Mouse (Mus musculus): ENCODE results near the gene Ppfibp2. TPM values are rescaled to one million over a fixed set of nuclear protein-coding genes. Genes with fewer than 3 reads are reported as not detected.

Ppfibp2 gene
- polyA plus RNA-seq, 1 experiment from 2014 or later: 6.6 TPM

DNA sequence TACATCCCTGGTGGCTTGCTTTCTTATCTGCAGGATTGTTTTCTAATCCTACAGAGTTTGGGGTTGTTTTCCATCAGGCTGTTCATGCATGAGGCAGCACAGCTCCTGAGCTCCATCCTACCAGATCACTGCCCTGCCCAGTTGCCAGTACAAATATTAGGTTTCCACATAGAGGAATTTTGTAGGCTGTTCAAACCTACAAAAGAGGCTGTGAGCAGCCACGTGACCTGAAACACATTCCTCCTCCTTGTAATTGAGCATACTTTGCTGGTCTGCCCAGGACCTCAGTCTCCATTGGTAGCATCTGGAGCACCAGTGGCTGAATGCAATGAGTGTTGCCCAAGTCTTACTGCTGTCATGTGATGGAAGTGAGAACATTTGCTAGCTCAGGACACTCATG, 104.9 kb downstream of the Ppfibp2 start:
- H3K27ac ChIP-seq (replicated peaks): no peak overlapping the region
- 77% methylated on average over 1 of the region's 1 CpGs for WGBS
- no peak overlapping the region for H3K4me3 ChIP-seq
- DNase-seq (ENCODE audit: low spot score): no peak
- H3K4me1 ChIP-seq: no peaks in the 10 kb centered on the region
- H3K9me3 ChIP-seq (replicated peaks): no peaks in the 10 kb centered on the region
- no peaks in the 10 kb centered on the region for H3K36me3 ChIP-seq
- H3K27me3 ChIP-seq (ENCODE audit: low read depth, poor library complexity, severe bottlenecking): no peaks in the 10 kb centered on the region

DNA sequence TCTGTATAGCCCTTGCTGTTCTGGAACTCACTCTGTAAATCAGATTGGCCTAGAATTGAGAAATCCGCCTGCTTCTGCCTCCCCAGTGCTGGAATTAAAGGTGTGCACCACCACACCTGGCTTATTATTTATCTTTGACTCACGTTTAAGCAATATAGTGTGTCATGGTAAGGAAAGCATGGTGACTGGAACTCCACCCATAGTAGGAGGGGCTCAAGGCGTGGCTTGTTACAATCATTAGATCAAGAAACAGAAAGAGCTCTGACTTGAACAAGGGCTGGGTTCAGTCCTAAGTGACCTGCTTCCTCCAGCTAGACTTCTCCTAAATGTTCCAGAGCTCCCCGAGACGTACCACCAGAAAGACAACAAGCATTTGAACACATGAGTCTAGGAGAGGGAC, 105.6 kb downstream of the Ppfibp2 start:
- H3K27me3 ChIP-seq (ENCODE audit: low read depth, poor library complexity, severe bottlenecking): no peaks in the 10 kb centered on the region
- no peak overlapping the region for H3K4me3 ChIP-seq
- H3K4me1 ChIP-seq: no peaks in the 10 kb centered on the region
- 87% methylated on average over 5 of the region's 5 CpGs for WGBS
- no peaks in the 10 kb centered on the region for H3K9me3 ChIP-seq (replicated peaks)
- DNase-seq (ENCODE audit: low spot score): no peak
- no peak overlapping the region for H3K27ac ChIP-seq (replicated peaks)
- H3K36me3 ChIP-seq: no peaks in the 10 kb centered on the region

DNA sequence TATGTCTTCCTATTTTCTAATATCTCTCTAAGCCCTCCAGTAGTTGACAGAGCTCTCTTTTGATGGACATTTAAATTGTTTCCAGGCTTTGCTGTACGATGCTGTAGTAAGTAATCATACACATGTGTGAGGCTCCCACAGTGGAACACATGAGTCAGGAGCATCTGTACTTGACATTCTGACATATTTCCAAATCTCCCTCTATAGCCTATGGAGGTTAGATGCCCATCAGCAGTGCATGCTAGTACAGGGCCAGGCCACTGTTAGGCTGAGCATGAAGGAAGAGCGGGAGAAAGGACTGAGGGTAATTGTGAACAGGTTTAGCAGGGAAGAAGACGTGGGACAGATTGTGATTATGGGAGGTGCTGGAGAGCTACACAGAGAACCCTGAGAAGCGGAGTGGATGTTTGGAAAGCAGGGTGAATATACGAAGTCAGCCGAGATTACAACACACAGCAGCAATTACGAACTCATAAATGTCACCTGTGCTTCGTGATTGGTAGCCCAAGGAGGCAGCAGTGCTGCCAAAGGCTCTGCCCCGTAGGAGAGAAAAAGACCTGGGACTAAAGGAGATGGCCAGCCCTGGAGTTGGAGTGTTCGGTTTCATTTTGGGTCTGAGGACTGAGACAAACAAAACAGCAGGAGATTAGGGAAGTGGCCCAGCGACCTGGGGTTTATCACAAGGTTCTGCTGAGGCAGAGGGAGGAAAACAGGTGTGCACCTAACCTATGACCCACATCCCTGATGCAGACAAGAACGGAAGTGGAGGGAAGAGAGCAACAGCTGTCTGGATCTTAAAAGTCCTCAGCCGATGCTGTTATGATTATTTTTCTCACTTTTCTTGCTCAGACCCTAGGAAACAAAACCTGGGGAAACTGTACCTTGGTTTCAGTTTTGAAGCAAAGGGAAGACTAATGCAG, 107.7 kb downstream of the Ppfibp2 start:
- Histone ChIP-seq H3K36me3 (no peaks in the 10 kb centered on the region), H3K4me1 (peaks cover 7% of the 10 kb centered on the region), H3K4me3 (no peak overlapping the region), H3K9me3 (replicated peaks) (no peaks in the 10 kb centered on the region), H3K27ac (replicated peaks) (no peak overlapping the region), H3K27me3 (ENCODE audit: low read depth, poor library complexity, severe bottlenecking) (no peaks in the 10 kb centered on the region)
- 71% methylated on average over 13 of the region's 13 CpGs for WGBS
- no peak for DNase-seq (ENCODE audit: low spot score)

DNA sequence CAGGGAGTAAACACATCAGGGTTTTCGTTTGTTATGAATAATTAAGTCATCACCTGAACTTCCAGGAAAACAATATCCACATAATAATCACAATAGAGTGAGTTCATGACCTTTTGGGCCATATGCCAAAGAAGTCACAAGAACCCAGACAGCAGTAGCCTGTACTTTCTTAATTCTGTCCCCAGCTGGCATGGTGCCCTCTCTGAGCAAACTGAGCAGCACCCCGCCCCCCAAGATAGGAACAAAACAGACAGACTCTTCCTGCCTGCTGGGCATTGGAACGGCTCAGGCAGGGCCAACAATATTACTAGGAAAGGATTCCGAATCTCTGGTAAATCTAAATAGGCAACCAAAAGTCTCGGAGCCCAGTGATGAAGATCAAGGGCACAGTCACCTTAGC, 110.9 kb downstream of the Ppfibp2 start:
- Histone ChIP-seq H3K9me3 (replicated peaks) (no peaks in the 10 kb centered on the region), H3K4me1 (peaks cover 20% of the 10 kb centered on the region), H3K36me3 (no peaks in the 10 kb centered on the region), H3K27me3 (ENCODE audit: low read depth, poor library complexity, severe bottlenecking) (no peaks in the 10 kb centered on the region), H3K4me3 (no peak overlapping the region), H3K27ac (replicated peaks) (no peak overlapping the region)
- DNase-seq (ENCODE audit: low spot score): no peak
- WGBS: 78% methylated on average over 5 of the region's 5 CpGs

DNA sequence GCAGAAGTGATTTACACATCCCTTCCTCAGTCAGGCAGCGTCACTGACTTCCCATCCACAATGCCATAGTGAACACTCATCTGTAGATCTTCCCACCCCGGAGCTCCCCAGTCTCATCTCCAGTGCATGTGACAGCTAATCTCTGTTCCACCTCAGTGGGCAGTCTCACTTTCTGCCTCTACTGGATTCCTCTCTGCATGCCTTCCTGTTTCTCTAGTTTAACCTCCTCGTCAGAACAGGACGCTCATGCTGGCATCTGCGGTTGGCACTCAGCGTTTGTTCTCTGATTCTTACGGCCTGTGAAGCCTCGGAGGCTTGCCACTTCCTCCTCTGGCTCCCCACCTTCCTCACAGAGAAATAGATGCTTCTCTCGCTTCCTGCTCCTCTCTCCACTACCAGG, 112.6 kb downstream of the Ppfibp2 start:
- Histone ChIP-seq H3K27me3 (ENCODE audit: low read depth, poor library complexity, severe bottlenecking) (no peaks in the 10 kb centered on the region), H3K4me3 (no peak overlapping the region), H3K9me3 (replicated peaks) (no peaks in the 10 kb centered on the region), H3K4me1 (peaks cover 20% of the 10 kb centered on the region), H3K36me3 (no peaks in the 10 kb centered on the region), H3K27ac (replicated peaks) (no peak overlapping the region)
- WGBS: 73% methylated on average over 9 of the region's 9 CpGs
- no peak for DNase-seq (ENCODE audit: low spot score)

DNA sequence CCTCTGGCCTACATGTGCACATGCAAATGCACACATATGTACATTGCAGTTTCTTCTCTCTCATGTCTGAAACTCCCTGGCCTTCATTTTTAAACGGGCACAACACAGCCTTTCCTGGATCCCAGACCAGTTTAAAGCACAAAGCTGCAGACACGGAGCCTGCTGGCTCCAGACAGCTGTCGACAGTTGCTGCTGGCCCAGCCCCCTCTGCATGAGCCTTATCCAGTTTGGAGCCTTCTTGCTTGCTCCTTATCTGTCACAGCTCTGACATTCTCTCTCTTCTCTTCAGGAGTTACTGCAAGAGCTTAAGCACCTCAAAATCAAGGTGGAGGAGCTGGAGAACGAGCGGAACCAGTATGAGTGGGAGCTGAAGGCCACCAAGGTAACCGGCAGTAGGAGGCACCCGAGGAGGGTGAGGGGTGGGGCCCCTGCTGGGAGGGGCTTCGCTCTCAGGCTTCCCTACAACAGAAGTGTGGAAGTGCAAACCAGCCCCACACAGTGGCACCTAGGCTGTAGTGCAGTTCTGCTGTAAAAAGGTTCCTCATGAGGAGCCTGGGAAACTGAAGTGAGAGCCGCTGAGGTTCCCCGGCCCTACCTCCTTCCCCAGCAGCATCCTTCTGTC, 113.6 kb downstream of the Ppfibp2 start:
- no peaks in the 10 kb centered on the region for H3K27me3 ChIP-seq (ENCODE audit: low read depth, poor library complexity, severe bottlenecking)
- H3K36me3 ChIP-seq: no peaks in the 10 kb centered on the region
- peak; percentile 75 for DNase-seq (ENCODE audit: low spot score)
- peaks cover 20% of the 10 kb centered on the region for H3K4me1 ChIP-seq
- 5% methylated on average over 10 of the region's 10 CpGs for WGBS
- H3K9me3 ChIP-seq (replicated peaks): no peaks in the 10 kb centered on the region
- H3K27ac ChIP-seq (replicated peaks): peak overlapping the region; percentile 74
- H3K4me3 ChIP-seq: peak overlapping the region; percentile 45

DNA sequence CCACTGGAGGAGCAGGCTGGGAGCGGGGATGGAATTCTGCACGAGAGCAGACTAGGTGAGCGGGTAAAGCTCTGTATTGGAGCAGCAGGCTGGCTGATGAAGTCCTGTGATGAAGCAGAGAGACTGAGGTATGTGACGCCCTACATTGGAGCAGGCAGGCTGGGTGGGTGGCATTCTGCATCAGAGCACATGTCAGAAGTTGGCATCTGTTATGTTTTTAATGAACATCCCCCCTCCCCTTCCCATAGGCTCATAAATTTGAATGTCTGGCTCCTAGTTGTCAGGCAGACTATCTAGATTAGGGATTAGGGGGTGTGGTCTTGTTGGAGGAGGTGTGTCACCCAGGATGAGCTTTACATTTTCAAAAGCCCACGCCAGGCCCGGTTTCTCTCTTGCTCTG, 117.7 kb downstream of the Ppfibp2 start:
- no peak overlapping the region for H3K4me3 ChIP-seq
- H3K4me1 ChIP-seq: peaks cover 13% of the 10 kb centered on the region
- no peak for DNase-seq (ENCODE audit: low spot score)
- 65% methylated on average over 6 of the region's 6 CpGs for WGBS
- H3K36me3 ChIP-seq: no peaks in the 10 kb centered on the region
- H3K27me3 ChIP-seq (ENCODE audit: low read depth, poor library complexity, severe bottlenecking): no peaks in the 10 kb centered on the region
- no peaks in the 10 kb centered on the region for H3K9me3 ChIP-seq (replicated peaks)
- no peak overlapping the region for H3K27ac ChIP-seq (replicated peaks)

DNA sequence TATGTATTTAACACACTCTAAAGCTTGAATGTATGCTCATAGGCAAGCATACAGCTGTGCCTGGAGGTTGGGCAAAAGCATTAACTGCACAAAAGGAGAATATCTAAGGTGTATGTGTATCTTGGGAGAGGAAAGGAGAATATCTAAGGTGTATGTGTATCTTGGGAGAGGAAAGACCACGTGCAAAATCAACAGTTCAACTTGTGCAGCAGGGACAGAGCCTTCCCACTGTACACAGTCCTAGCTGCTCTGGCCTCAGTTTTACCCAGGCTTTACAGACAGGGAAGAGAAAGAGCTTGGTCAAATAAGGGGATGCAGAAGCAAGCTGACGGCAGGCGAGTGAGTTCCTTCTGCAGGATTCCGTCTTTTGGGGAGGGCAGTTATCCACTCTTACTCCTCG, 119.1 kb downstream of the Ppfibp2 start:
- no peaks in the 10 kb centered on the region for H3K27me3 ChIP-seq (ENCODE audit: low read depth, poor library complexity, severe bottlenecking)
- DNase-seq (ENCODE audit: low spot score): no peak
- no peaks in the 10 kb centered on the region for H3K9me3 ChIP-seq (replicated peaks)
- WGBS: 87% methylated on average over 5 of the region's 5 CpGs
- H3K4me3 ChIP-seq: no peak overlapping the region
- H3K36me3 ChIP-seq: no peaks in the 10 kb centered on the region
- no peak overlapping the region for H3K27ac ChIP-seq (replicated peaks)
- H3K4me1 ChIP-seq: no peaks in the 10 kb centered on the region; the same call in 1 of the 2 replicates

DNA sequence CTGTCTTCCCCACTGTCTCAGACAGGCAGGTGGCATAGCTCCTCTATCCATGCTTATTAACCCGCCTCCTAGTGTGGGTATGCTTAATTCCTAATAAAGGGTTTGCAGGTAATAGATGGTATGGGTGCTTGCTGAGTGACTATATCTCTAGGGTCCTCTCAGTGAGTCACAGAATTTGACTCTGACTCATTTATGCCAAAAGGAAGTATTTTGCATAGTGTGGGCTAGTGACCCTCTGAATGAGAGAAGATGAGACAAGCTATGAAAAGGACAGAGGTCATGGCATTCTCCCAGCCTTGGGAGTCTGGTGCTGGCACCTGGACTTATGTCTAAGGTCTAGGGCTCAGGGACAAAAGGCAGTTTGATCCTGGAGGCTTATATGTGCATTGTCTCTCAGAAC, 125.8 kb downstream of the Ppfibp2 start:
- DNase-seq (ENCODE audit: low spot score): no peak
- no peaks in the 10 kb centered on the region for H3K4me1 ChIP-seq
- H3K27ac ChIP-seq (replicated peaks): no peak overlapping the region
- H3K27me3 ChIP-seq (ENCODE audit: low read depth, poor library complexity, severe bottlenecking): no peaks in the 10 kb centered on the region
- peaks cover 5% of the 10 kb centered on the region; the same call in 1 of the 2 replicates for H3K9me3 ChIP-seq (replicated peaks)
- no peak overlapping the region for H3K4me3 ChIP-seq
- WGBS: 92% methylated on average over 1 of the region's 1 CpGs
- no peaks in the 10 kb centered on the region for H3K36me3 ChIP-seq

DNA sequence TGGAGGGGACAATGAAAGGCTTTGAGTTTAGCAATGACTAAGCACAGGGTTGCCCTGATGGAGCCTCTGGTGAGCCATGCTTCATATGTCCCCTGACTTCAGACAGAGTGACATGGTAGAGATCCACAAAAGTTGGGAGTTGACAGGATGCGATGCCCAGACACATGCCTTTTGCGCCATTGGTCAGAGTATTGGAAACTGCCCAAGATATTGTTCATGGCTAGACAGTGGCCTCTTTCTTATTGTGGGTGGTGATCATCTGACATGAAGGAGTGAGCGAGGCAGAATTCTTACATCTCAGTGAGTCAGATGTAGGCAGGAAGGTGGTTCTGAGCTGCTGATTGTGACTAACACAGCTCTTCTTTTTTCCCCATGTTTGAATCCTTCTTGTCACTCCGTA, 127.5 kb downstream of the Ppfibp2 start:
- WGBS: 92% methylated on average over 4 of the region's 4 CpGs
- Histone ChIP-seq H3K9me3 (replicated peaks) (peaks cover 11% of the 10 kb centered on the region; the same call in 1 of the 2 replicates), H3K27ac (replicated peaks) (no peak overlapping the region), H3K4me3 (no peak overlapping the region), H3K27me3 (ENCODE audit: low read depth, poor library complexity, severe bottlenecking) (no peaks in the 10 kb centered on the region), H3K4me1 (no peaks in the 10 kb centered on the region), H3K36me3 (no peaks in the 10 kb centered on the region)
- DNase-seq (ENCODE audit: low spot score): no peak

DNA sequence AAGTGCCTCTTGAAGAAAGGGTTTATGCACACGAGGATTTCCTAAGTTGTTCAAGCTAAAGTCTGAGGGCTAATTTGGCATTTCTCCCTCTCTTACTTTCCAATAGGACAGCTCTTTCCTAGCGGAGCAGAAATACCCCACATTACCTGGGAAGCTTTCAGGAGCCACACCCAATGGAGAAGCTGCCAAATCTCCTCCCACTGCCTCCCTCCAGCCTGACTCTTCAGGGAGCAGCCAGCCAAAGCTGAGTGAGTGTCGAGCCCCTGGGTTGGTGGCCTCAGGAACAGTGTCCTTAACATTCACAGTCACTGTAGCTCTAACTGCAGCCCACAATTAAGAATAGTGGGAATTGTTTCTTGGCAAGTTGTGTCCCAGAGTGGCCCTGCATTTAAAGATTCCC, 132.5 kb downstream of the Ppfibp2 start:
- Histone ChIP-seq H3K4me1 (peaks cover 2% of the 10 kb centered on the region; the same call in 1 of the 2 replicates), H3K27ac (replicated peaks) (no peak overlapping the region), H3K27me3 (ENCODE audit: low read depth, poor library complexity, severe bottlenecking) (no peaks in the 10 kb centered on the region), H3K9me3 (replicated peaks) (peaks cover 11% of the 10 kb centered on the region; the same call in 1 of the 2 replicates), H3K36me3 (no peaks in the 10 kb centered on the region), H3K4me3 (no peak overlapping the region)
- DNase-seq (ENCODE audit: low spot score): no peak
- WGBS: 78% methylated on average over 3 of the region's 3 CpGs

DNA sequence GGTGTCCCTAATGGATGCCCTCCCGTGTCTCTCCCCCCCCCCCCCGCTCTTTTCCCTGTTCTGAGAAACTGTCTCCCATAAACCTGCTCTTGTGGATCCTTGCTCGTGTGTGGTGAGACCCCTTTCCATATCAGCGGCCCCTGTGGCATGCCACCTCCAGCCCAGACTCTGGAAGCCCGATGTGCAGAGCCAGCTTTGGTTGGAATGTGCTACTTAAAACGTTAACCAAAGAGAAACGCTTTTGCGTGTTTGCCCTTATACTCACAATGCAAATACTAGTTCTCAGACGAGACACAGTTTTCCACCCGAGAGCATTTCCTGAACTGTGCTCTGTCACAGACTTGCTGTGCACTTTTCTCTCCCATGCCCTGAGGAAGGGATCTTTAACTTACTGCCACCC, 135.6 kb downstream of the Ppfibp2 start:
- peaks cover 8% of the 10 kb centered on the region; the same call in 1 of the 2 replicates for H3K9me3 ChIP-seq (replicated peaks)
- no peaks in the 10 kb centered on the region for H3K27me3 ChIP-seq (ENCODE audit: low read depth, poor library complexity, severe bottlenecking)
- WGBS: 86% methylated on average over 10 of the region's 10 CpGs
- peaks cover 2% of the 10 kb centered on the region; the same call in 1 of the 2 replicates for H3K4me1 ChIP-seq
- no peaks in the 10 kb centered on the region for H3K36me3 ChIP-seq
- no peak overlapping the region for H3K27ac ChIP-seq (replicated peaks)
- no peak overlapping the region for H3K4me3 ChIP-seq
- no peak for DNase-seq (ENCODE audit: low spot score)

DNA sequence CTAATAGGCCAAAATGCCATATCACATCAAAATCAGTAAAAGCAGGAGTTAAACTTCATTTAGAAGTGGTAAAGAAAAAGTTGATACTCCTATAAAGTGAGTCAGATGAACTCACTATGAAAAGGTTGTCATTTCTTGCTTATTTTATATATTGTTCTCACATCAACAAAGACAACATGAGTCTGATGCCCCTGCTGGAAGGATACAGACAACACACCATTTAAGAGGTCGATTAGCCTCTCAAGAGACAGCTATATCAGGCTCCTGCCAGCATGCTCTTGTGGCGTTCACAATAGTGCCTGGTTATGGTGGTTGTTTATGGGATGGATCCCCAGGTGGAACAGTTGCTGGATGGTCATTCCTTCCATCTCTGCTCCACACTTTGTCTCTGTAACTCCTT, 138.2 kb downstream of the Ppfibp2 start:
- no peak for DNase-seq (ENCODE audit: low spot score)
- WGBS: 85% methylated on average over 2 of the region's 2 CpGs
- no peak overlapping the region for H3K27ac ChIP-seq (replicated peaks)

More for the DNA sequence above, 138.2 kb downstream of the Ppfibp2 start:
- Histone ChIP-seq H3K9me3 (replicated peaks) (no peaks in the 10 kb centered on the region), H3K4me3 (no peak overlapping the region), H3K36me3 (no peaks in the 10 kb centered on the region), H3K27me3 (ENCODE audit: low read depth, poor library complexity, severe bottlenecking) (no peaks in the 10 kb centered on the region), H3K4me1 (peaks cover 2% of the 10 kb centered on the region; the same call in 1 of the 2 replicates)
